In genomic region chr2:73834406-73835015, GRCm38 (mm10) we compare ENCODE assay signal across 23 mouse cellular contexts. TPM values are rescaled to one million over a fixed set of nuclear protein-coding genes. Genes with fewer than 3 reads are reported as not detected.
DNase-seq lines count a peak whose midpoint lies in the region; ATAC-seq and TF ChIP-seq lines count a peak whose summit lies in the region.
"Had no signal": no experiment of that assay in that cellular context is flagged by ENCODE, and none has a peak within 500 bp of the region (broad histone marks: within the 10 kb centered on the region; RNA-seq: fewer than 3 reads in every experiment).

No protein-coding gene starts in this region.

- no peak overlapping the region for H3K27ac ChIP-seq in forebrain, embryonic 14.5 days (ENCODE audit: low read depth, low read length)
- H3K27ac ChIP-seq in forebrain, embryonic 13.5 days, result no peak overlapping the region
- H3K27ac ChIP-seq in liver, embryonic 16.5 days (ENCODE audit: low read length), result no peak overlapping the region
- no peak overlapping the region for H3K27ac ChIP-seq in liver, embryonic 11.5 days (ENCODE audit: low read depth, low read length)
- H3K27ac ChIP-seq in MEL (ENCODE audit: control insufficient read depth, low read depth, low read length), result no peak overlapping the region
- no peak overlapping the region for H3K27ac ChIP-seq in heart, embryonic 10.5 days
- H3K27ac ChIP-seq: embryonic facial prominence, embryonic 12.5 days; forebrain, embryonic 15.5 days; kidney, postnatal 0 days; limb, embryonic 12.5 days; neural tube, embryonic 13.5 days had no signal

- 72% methylated on average over 2 of the region's 2 CpGs for WGBS in forebrain, embryonic 14.5 days
- 71% methylated on average over 2 of the region's 2 CpGs for WGBS in forebrain, embryonic 13.5 days
- WGBS in liver, embryonic 16.5 days (ENCODE audit: insufficient replicate concordance), result 51% methylated on average over 2 of the region's 2 CpGs
- WGBS in liver, embryonic 11.5 days, result 78% methylated on average over 2 of the region's 2 CpGs
- 72% methylated on average over 2 of the region's 2 CpGs for WGBS in heart, embryonic 10.5 days

- no peak overlapping the region for H3K9ac ChIP-seq in forebrain, embryonic 14.5 days (ENCODE audit: low read length)
- H3K9ac ChIP-seq in forebrain, embryonic 13.5 days, result no peak overlapping the region
- H3K9ac ChIP-seq in liver, embryonic 16.5 days (ENCODE audit: low read depth, low read length), result no peak overlapping the region
- H3K9ac ChIP-seq in liver, embryonic 11.5 days (ENCODE audit: low read depth, low read length), result no peak overlapping the region
- H3K9ac ChIP-seq in MEL (ENCODE audit: control insufficient read depth, low read depth, low read length, poor library complexity, severe bottlenecking), result no peak overlapping the region
- H3K9ac ChIP-seq: embryonic facial prominence, embryonic 12.5 days; forebrain, embryonic 15.5 days; limb, embryonic 12.5 days; neural tube, embryonic 13.5 days had no signal

- no peak for TF ChIP-seq POLR2A in MEL (IDR thresholded peaks at IDR 0.05; ENCODE audit: control insufficient read depth in 1 of 2, insufficient read depth in 1 of 2, low read depth in 1 of 2, low read length in 2 of 2, poor library complexity in 1 of 2)

- no peak for TF ChIP-seq RAD21 in MEL (IDR thresholded peaks at IDR 0.05; ENCODE audit: low read depth, low read length)

- DNase-seq in forebrain, embryonic 14.5 days (ENCODE audit: low spot score), result peak; percentile 16
- DNase-seq in liver, embryonic 11.5 days (ENCODE audit: low spot score), result no peak
- no peak for DNase-seq in MEL (ENCODE audit: low read depth, low spot score)
- no peak for DNase-seq in heart, embryonic 10.5 days (ENCODE audit: low spot score)
- DNase-seq: adrenal gland, postnatal 25 days; cerebellum, adult 18-20 months; cerebellum, postnatal 14 days; kidney, adult 2 months; lung, adult 18-20 months; midbrain, embryonic 14.5 days; thymus, adult 18-20 months; thymus, postnatal 4 days had no signal

- no peaks in the 10 kb centered on the region for H3K4me1 ChIP-seq in forebrain, embryonic 14.5 days (ENCODE audit: control insufficient read depth, insufficient read depth, low read length)
- H3K4me1 ChIP-seq in forebrain, embryonic 13.5 days, result no peaks in the 10 kb centered on the region
- H3K4me1 ChIP-seq in liver, embryonic 16.5 days (ENCODE audit: control insufficient read depth, low read depth, low read length), result no peaks in the 10 kb centered on the region
- H3K4me1 ChIP-seq in liver, embryonic 11.5 days (replicated peaks; ENCODE audit: control insufficient read depth, insufficient read depth, low read length), result no peaks in the 10 kb centered on the region
- H3K4me1 ChIP-seq in MEL (ENCODE audit: control insufficient read depth in 1 of 2, insufficient read depth in 2 of 2, low read length in 2 of 2), result peaks cover 0 to 2% of the 10 kb centered on the region in 2 experiments; a peak in 2 of 4 replicates
- no peaks in the 10 kb centered on the region for H3K4me1 ChIP-seq in heart, embryonic 10.5 days
- H3K4me1 ChIP-seq: embryonic facial prominence, embryonic 12.5 days; forebrain, embryonic 15.5 days; limb, embryonic 12.5 days; megakaryocyte, embryonic 14.5 days had no signal

- H3K79me2 ChIP-seq in MEL (ENCODE audit: control insufficient read depth, insufficient read depth, low read length, poor library complexity), result no peaks in the 10 kb centered on the region

- H3K36me3 ChIP-seq in forebrain, embryonic 14.5 days (ENCODE audit: control insufficient read depth, insufficient read depth, low read length), result peaks cover 16% of the 10 kb centered on the region
- peaks cover 14% of the 10 kb centered on the region for H3K36me3 ChIP-seq in forebrain, embryonic 13.5 days (ENCODE audit: poor library complexity, severe bottlenecking)
- H3K36me3 ChIP-seq in liver, embryonic 16.5 days (ENCODE audit: control insufficient read depth, insufficient read depth), result peaks cover 4% of the 10 kb centered on the region; the same call in 1 of the 2 replicates
- peaks cover 7% of the 10 kb centered on the region; the same call in 1 of the 2 replicates for H3K36me3 ChIP-seq in liver, embryonic 11.5 days (ENCODE audit: control insufficient read depth, insufficient read depth, low read length)
- peaks cover 2 to 31% of the 10 kb centered on the region in 2 experiments; a peak in 3 of 4 replicates for H3K36me3 ChIP-seq in MEL (ENCODE audit: control insufficient read depth in 1 of 2, insufficient read depth in 2 of 2, low read length in 2 of 2)
- H3K36me3 ChIP-seq in heart, embryonic 10.5 days, result peaks cover 23% of the 10 kb centered on the region

- no peak for TF ChIP-seq CTCF in MEL (IDR thresholded peaks at IDR 0.05 in 2 of 3, conservative IDR thresholded peaks at IDR 0.05 in 1 of 3; ENCODE audit: control insufficient read depth in 1 of 3, insufficient read depth in 1 of 3, low read depth in 2 of 3, low read length in 3 of 3, poor library complexity in 1 of 3, severe bottlenecking in 1 of 3)

- H3K27me3 ChIP-seq in forebrain, embryonic 14.5 days (replicated peaks; ENCODE audit: control insufficient read depth, insufficient read depth, low read length), result no peaks in the 10 kb centered on the region
- no peaks in the 10 kb centered on the region for H3K27me3 ChIP-seq in forebrain, embryonic 13.5 days
- H3K27me3 ChIP-seq in liver, embryonic 16.5 days (ENCODE audit: control insufficient read depth, insufficient read depth, low read depth, low read length), result no peaks in the 10 kb centered on the region
- no peaks in the 10 kb centered on the region for H3K27me3 ChIP-seq in liver, embryonic 11.5 days (replicated peaks; ENCODE audit: control insufficient read depth, insufficient read depth, low read length)
- H3K27me3 ChIP-seq in MEL (ENCODE audit: control insufficient read depth in 1 of 2, insufficient read depth in 2 of 2, low read length in 2 of 2), result no peaks in the 10 kb centered on the region
- H3K27me3 ChIP-seq in heart, embryonic 10.5 days (ENCODE audit: insufficient read depth, poor library complexity, severe bottlenecking), result no peaks in the 10 kb centered on the region
- H3K27me3 ChIP-seq: embryonic facial prominence, embryonic 12.5 days; forebrain, embryonic 15.5 days; limb, embryonic 12.5 days; megakaryocyte, embryonic 14.5 days; neural tube, embryonic 13.5 days had no signal

- H3K4me2 ChIP-seq in forebrain, embryonic 14.5 days (ENCODE audit: low read length), result no peak overlapping the region
- H3K4me2 ChIP-seq in forebrain, embryonic 13.5 days, result no peak overlapping the region
- H3K4me2 ChIP-seq in liver, embryonic 16.5 days (ENCODE audit: low read depth, low read length), result no peak overlapping the region
- no peak overlapping the region for H3K4me2 ChIP-seq in liver, embryonic 11.5 days
- H3K4me2 ChIP-seq: embryonic facial prominence, embryonic 12.5 days; forebrain, embryonic 15.5 days; limb, embryonic 12.5 days; neural tube, embryonic 13.5 days had no signal

- TF ChIP-seq EP300 in MEL (IDR thresholded peaks at IDR 0.05; ENCODE audit: low read depth in 1 of 2, low read length in 2 of 2), result no peak

- ATAC-seq in forebrain, embryonic 14.5 days, result no peak
- no peak for ATAC-seq in forebrain, embryonic 13.5 days
- ATAC-seq in liver, embryonic 16.5 days (ENCODE audit: low read depth), result 0 out of 2 replicates have a peak, but pooled peaks have one; percentile 45
- ATAC-seq in liver, embryonic 11.5 days (replicated peaks; ENCODE audit: low FRiP score), result no peak
- ATAC-seq in megakaryocyte-erythroid progenitor cell, adult 5-6 weeks (replicated peaks; ENCODE audit: low FRiP score, low TSS enrichment, poor library complexity, severe bottlenecking), result peak; percentile 59
- ATAC-seq: forebrain, embryonic 15.5 days had no signal

- no peaks in the 10 kb centered on the region for H3K9me3 ChIP-seq in forebrain, embryonic 14.5 days (replicated peaks; ENCODE audit: control insufficient read depth, low read length)
- H3K9me3 ChIP-seq in forebrain, embryonic 13.5 days (replicated peaks), result no peaks in the 10 kb centered on the region
- no peaks in the 10 kb centered on the region for H3K9me3 ChIP-seq in liver, embryonic 16.5 days (replicated peaks; ENCODE audit: control insufficient read depth, low read length)
- no peaks in the 10 kb centered on the region for H3K9me3 ChIP-seq in liver, embryonic 11.5 days (ENCODE audit: control insufficient read depth, low read length)
- no peaks in the 10 kb centered on the region for H3K9me3 ChIP-seq in MEL (replicated peaks; ENCODE audit: insufficient read depth, low read length)
- no peaks in the 10 kb centered on the region for H3K9me3 ChIP-seq in heart, embryonic 10.5 days
- H3K9me3 ChIP-seq: embryonic facial prominence, embryonic 12.5 days; forebrain, embryonic 15.5 days; limb, embryonic 12.5 days; megakaryocyte, embryonic 14.5 days; neural tube, embryonic 13.5 days had no signal

- H3K4me3 ChIP-seq in forebrain, embryonic 14.5 days (ENCODE audit: low read depth, low read length), result no peak overlapping the region
- H3K4me3 ChIP-seq in forebrain, embryonic 13.5 days, result no peak overlapping the region
- no peak overlapping the region for H3K4me3 ChIP-seq in liver, embryonic 16.5 days (ENCODE audit: low read depth, low read length)
- H3K4me3 ChIP-seq in liver, embryonic 11.5 days (ENCODE audit: low read depth, low read length), result no peak overlapping the region
- no peak overlapping the region for H3K4me3 ChIP-seq in MEL (ENCODE audit: control insufficient read depth in 1 of 2, insufficient read depth in 1 of 2, low read depth in 2 of 2, low read length in 2 of 2)
- H3K4me3 ChIP-seq in heart, embryonic 10.5 days, result no peak overlapping the region
- H3K4me3 ChIP-seq: embryonic facial prominence, embryonic 12.5 days; forebrain, embryonic 15.5 days; limb, embryonic 12.5 days; megakaryocyte, embryonic 14.5 days; myocyte; neural tube, embryonic 13.5 days had no signal

RNA-seq across cellular contexts. Expression of gene Atf2, which starts 57.9 kb away (rescaled TPM):
- polyA plus RNA-seq in forebrain, embryonic 14.5 days (2014; fragmentation: Nextera tagmentation; extraction: Ambion mirVana), result 56.7 and 93.7 TPM in 2 replicates
- 99.9 and 103 TPM in 2 replicates for polyA plus RNA-seq in forebrain, embryonic 13.5 days (2015; fragmentation: Nextera tagmentation; extraction: Ambion mirVana)
- polyA plus RNA-seq in liver, embryonic 16.5 days (2015; fragmentation: Nextera tagmentation; extraction: Ambion mirVana), result 21.3 and 22.8 TPM in 2 replicates
- 46.8 and 47.2 TPM in 2 replicates for polyA plus RNA-seq in liver, embryonic 11.5 days (2014; fragmentation: Nextera tagmentation; extraction: Ambion mirVana)
- total RNA-seq in MEL (2012; rRNA removed), result 16.8 and 18.0 TPM in 2 replicates
- polyA plus RNA-seq in MEL (2012; ENCODE audit: insufficient read depth in 1 of 2, insufficient read length in 2 of 2, low read depth in 1 of 2, low replicate concordance in 2 of 2, missing spikeins in 1 of 2), result 10 to 100 TPM; 36.7 to 82.3 TPM
- 72.9 and 80.5 TPM in 2 replicates for total RNA-seq in megakaryocyte-erythroid progenitor cell, adult 5-6 weeks (2014; fragmentation: Nextera tagmentation)
- total RNA-seq in megakaryocyte-erythroid progenitor cell, adult 5-6 weeks (2017), result 45.8 and 46.2 TPM in 2 replicates
- 48.8 and 58.2 TPM in 2 replicates for polyA plus RNA-seq in heart, embryonic 10.5 days (2016; fragmentation: Nextera tagmentation; extraction: Ambion mirVana)

RNA-seq across cellular contexts. Expression of gene Chn1, which starts 59.4 kb away (rescaled TPM):
- 93.5 and 98.9 TPM in 2 replicates for polyA plus RNA-seq in forebrain, embryonic 14.5 days (2014; fragmentation: Nextera tagmentation; extraction: Ambion mirVana)
- 67.9 and 71.9 TPM in 2 replicates for polyA plus RNA-seq in forebrain, embryonic 13.5 days (2015; fragmentation: Nextera tagmentation; extraction: Ambion mirVana)
- polyA plus RNA-seq in liver, embryonic 16.5 days (2015; fragmentation: Nextera tagmentation; extraction: Ambion mirVana), result 0.33 and 0.39 TPM in 2 replicates
- 6.1 and 7.6 TPM in 2 replicates for polyA plus RNA-seq in liver, embryonic 11.5 days (2014; fragmentation: Nextera tagmentation; extraction: Ambion mirVana)
- total RNA-seq in MEL (2012; rRNA removed), result 5.0 and 9.0 TPM in 2 replicates
- 10 to 100 TPM in 1 of 2 experiments, not detected in 1; 14.1 TPM for polyA plus RNA-seq in MEL (2012; ENCODE audit: insufficient read depth in 1 of 2, insufficient read length in 2 of 2, low read depth in 1 of 2, low replicate concordance in 2 of 2, missing spikeins in 1 of 2)
- 1.2 TPM in 1 of 2 replicates, not detected in the other for total RNA-seq in megakaryocyte-erythroid progenitor cell, adult 5-6 weeks (2014; fragmentation: Nextera tagmentation)
- not detected in 2 replicates for total RNA-seq in megakaryocyte-erythroid progenitor cell, adult 5-6 weeks (2017)
- 15.0 and 17.7 TPM in 2 replicates for polyA plus RNA-seq in heart, embryonic 10.5 days (2016; fragmentation: Nextera tagmentation; extraction: Ambion mirVana)
- total RNA-seq: hematopoietic stem cell, adult 5-6 weeks had no signal

Comparison
In these comparisons a context has a peak if more than half of its experiments do, and no peak if none do; other contexts are left out.
1. ATAC-seq: peak in liver, embryonic 16.5 days (single experiment) and megakaryocyte-erythroid progenitor cell, adult 5-6 weeks (single experiment); none in forebrain, embryonic 14.5 days (single experiment), forebrain, embryonic 13.5 days (single experiment) and liver, embryonic 11.5 days (single experiment).